Mouse (Mus musculus) kidney, adult 18-20 months (tissue): ENCODE measurements around the gene Gng2.

ENCODE experiments used
- DNase-seq: peaks from one replicate; pipeline ENCODE4 v3.0.0; 2021

The Gng2 gene

GRCm38 (mm10) chr14:19976421-19977270, 781 bp downstream of the Gng2 start:
- DNase-seq: peak; percentile 46

- DNase-seq: no peak
These were observed 2.4 kb downstream of the Gng2 start for GRCm38 (mm10) chr14:19974978-19975493.

- no peak for DNase-seq
These were observed 3.0 kb downstream of the Gng2 start for GRCm38 (mm10) chr14:19974429-19974828.

- no peak for DNase-seq
These were observed 5.0 kb downstream of the Gng2 start for GRCm38 (mm10) chr14:19972316-19973029.

- DNase-seq: no peak
These were observed 6.6 kb downstream of the Gng2 start for GRCm38 (mm10) chr14:19970845-19971244.

GRCm38 (mm10) chr14:19970106-19970785, 7.2 kb downstream of the Gng2 start:
- no peak for DNase-seq

GRCm38 (mm10) chr14:19969566-19969965, 7.9 kb downstream of the Gng2 start:
- DNase-seq: no peak

- DNase-seq: no peak
These were observed 8.4 kb downstream of the Gng2 start for GRCm38 (mm10) chr14:19969011-19969521.

- DNase-seq: no peak
These were observed 9.0 kb downstream of the Gng2 start for GRCm38 (mm10) chr14:19968321-19969010.

GRCm38 (mm10) chr14:19967482-19967881, 9.9 kb downstream of the Gng2 start:
- no peak for DNase-seq

GRCm38 (mm10) chr14:19963961-19964505, 13.4 kb downstream of the Gng2 start:
- no peak for DNase-seq

- no peak for DNase-seq
These were observed 15.2 kb downstream of the Gng2 start for GRCm38 (mm10) chr14:19961924-19962915.

GRCm38 (mm10) chr14:19959860-19960259, 17.6 kb downstream of the Gng2 start:
- DNase-seq: no peak

- DNase-seq: no peak
These were observed 22.4 kb downstream of the Gng2 start for GRCm38 (mm10) chr14:19955077-19955476.

- DNase-seq: no peak
These were observed 26.6 kb downstream of the Gng2 start for GRCm38 (mm10) chr14:19950812-19951211.

GRCm38 (mm10) chr14:19949475-19949874, 28.0 kb downstream of the Gng2 start:
- DNase-seq: no peak

GRCm38 (mm10) chr14:19946221-19946620, 31.2 kb downstream of the Gng2 start:
- DNase-seq: no peak

GRCm38 (mm10) chr14:19942732-19943131, 34.7 kb downstream of the Gng2 start:
- no peak for DNase-seq

- DNase-seq: no peak
These were observed 35.1 kb downstream of the Gng2 start for GRCm38 (mm10) chr14:19942329-19942728.

- no peak for DNase-seq
These were observed 37.4 kb downstream of the Gng2 start for GRCm38 (mm10) chr14:19940066-19940465.

GRCm38 (mm10) chr14:19938545-19938944, 38.9 kb downstream of the Gng2 start:
- no peak for DNase-seq
